Mouse (Mus musculus): ENCODE results near the gene Gjb1.

DNA sequence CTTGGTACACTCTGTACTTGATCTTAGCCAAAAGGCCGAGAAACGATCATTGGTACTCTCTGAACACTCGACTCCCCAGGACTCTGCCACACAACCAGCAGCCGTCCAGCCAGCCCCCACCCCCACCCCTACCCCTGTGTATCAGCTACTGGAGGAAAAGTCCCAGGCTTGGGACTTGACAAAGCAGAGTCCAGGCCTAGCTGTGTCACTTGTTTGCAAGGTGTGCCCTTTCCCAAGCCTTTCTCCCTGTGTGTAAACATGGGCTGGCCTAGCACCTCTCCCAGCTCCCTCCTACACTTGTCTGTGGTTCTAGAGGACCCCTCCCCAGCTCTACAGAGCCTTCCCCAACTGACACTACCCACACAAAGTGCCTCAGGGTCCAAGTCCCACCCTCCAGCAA, 10.0 kb downstream of the Gjb1 start:
- TF ChIP-seq CTCF (IDR thresholded peaks at IDR 0.05; ENCODE audit: borderline replicate concordance, extremely low read depth, insufficient read depth, insufficient read length) (no peak), POLR2A (IDR thresholded peaks at IDR 0.05; ENCODE audit: borderline replicate concordance, extremely low read depth, insufficient read depth, insufficient read length, poor library complexity, severe bottlenecking) (no peak)
